In the genomic region with DNA sequence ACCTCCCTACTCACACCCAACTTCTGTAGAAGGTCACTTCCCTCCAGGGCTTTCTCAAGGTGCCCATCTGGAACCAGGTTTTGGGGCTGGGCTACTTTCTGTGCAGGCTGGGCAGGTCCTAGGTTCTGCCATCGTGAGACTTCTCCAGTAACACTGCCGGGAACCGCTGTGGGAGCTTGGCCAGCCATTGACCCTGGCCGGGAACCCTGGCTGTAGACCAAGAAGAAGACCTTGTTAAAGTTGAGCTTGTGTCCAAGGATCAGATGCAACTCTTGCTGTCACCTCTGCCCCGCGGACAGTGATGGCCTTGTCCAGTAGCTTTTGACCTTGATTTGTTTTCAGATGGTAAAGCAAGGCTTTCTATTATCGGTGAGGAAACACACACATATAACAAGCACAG, we compare ENCODE assay signal across 23 mouse cellular contexts. TPM values are rescaled to one million over a fixed set of nuclear protein-coding genes. Genes with fewer than 3 reads are reported as not detected.
DNase-seq lines count a peak whose midpoint lies in the region; TF ChIP-seq lines count a peak whose summit lies in the region.
"Had no signal": no experiment of that assay in that cellular context is flagged by ENCODE, and none has a peak within 500 bp of the region (broad histone marks: within the 10 kb centered on the region; RNA-seq: fewer than 3 reads in every experiment).

No protein-coding gene starts in this region.

- TF ChIP-seq CTCF in gastrocnemius, adult 2 months (IDR thresholded peaks at IDR 0.05), result no peak

- H3K4me3 ChIP-seq in gastrocnemius, adult 2 months, result no peak overlapping the region
- H3K4me3 ChIP-seq: embryonic facial prominence, embryonic 13.5 days; forebrain, embryonic 13.5 days; heart, adult 2 months; heart, embryonic 15.5 days; intestine, embryonic 15.5 days had no signal

- peak; percentile 57 for DNase-seq in gastrocnemius, adult 2 months
- DNase-seq in gastrocnemius, postnatal 10 days, result no peak
- peak; percentile 87 to 96 for DNase-seq in adrenal gland, adult (ENCODE audit: inconsistent age in 2 of 2, low spot score in 1 of 2)
- peak; percentile 85 for DNase-seq in adrenal gland, postnatal 14 days
- peak; percentile 53 for DNase-seq in testis, postnatal 14 days (ENCODE audit: low spot score)
- no peak for DNase-seq in lung, postnatal 36 days
- no peak for DNase-seq in spleen, postnatal 10 days (ENCODE audit: low spot score in 2 of 2)
- DNase-seq: B cell, adult 2 months; cerebellum, adult 18-20 months; cerebellum, adult 9-11 months; cerebellum, postnatal 36 days; forebrain, postnatal 0 days; heart, adult 2 months; heart, postnatal 14 days had no signal

- no peak overlapping the region for H3K27ac ChIP-seq in gastrocnemius, adult 2 months
- H3K27ac ChIP-seq: embryonic facial prominence, embryonic 13.5 days; forebrain, embryonic 13.5 days; heart, adult 2 months; heart, embryonic 15.5 days; hindbrain, embryonic 14.5 days; intestine, embryonic 15.5 days had no signal

- intact Hi-C loops in gastrocnemius, adult 2 months (cut with DNase I), result no loop called here

RNA-seq across cellular contexts. Expression of a gene that starts 5.9 kb away (rescaled TPM):
- total RNA-seq in gastrocnemius, adult 2 months (2021), result not detected
- not detected for total RNA-seq in gastrocnemius, postnatal 10 days (2021)
- total RNA-seq in adrenal gland, postnatal 14 days (2021), result 4.4 and 8.0 TPM in 2 replicates
- total RNA-seq: forebrain, postnatal 0 days; G1E; gastrocnemius, adult 8-10 months; heart, adult 2 months; heart, postnatal 14 days; hematopoietic stem cell, adult 5-6 weeks had no signal

RNA-seq across cellular contexts. Expression of a gene that starts 19.5 kb away (rescaled TPM):
- total RNA-seq in gastrocnemius, adult 2 months (2021), result 10 to 100 TPM; 13.2 to 16.5 TPM
- total RNA-seq in gastrocnemius, postnatal 10 days (2021), result 10 to 100 TPM; 26.9 to 27.3 TPM
- 13.6 and 14.2 TPM in 2 replicates for total RNA-seq in adrenal gland, postnatal 14 days (2021)

RNA-seq across cellular contexts. Expression of a gene that starts 24.5 kb away (rescaled TPM):
- total RNA-seq in gastrocnemius, adult 2 months (2021), result not detected
- not detected for total RNA-seq in gastrocnemius, postnatal 10 days (2021)
- total RNA-seq in adrenal gland, postnatal 14 days (2021), result not detected in 2 replicates
- total RNA-seq: G1E; gastrocnemius, adult 8-10 months; gastrocnemius, postnatal 4 days; heart, adult 2 months; heart, postnatal 14 days; hematopoietic stem cell, adult 5-6 weeks had no signal

RNA-seq across cellular contexts. Expression of a gene that starts 31.6 kb away (rescaled TPM):
- not detected for total RNA-seq in gastrocnemius, adult 2 months (2021)
- total RNA-seq in gastrocnemius, postnatal 10 days (2021), result under 1 TPM in 1 of 2 experiments, not detected in 1; 0.14 TPM
- total RNA-seq in adrenal gland, postnatal 14 days (2021), result not detected in 2 replicates
- total RNA-seq: G1E; gastrocnemius, adult 8-10 months; heart, adult 2 months had no signal

RNA-seq across cellular contexts. Expression of a gene that starts 48.1 kb away (rescaled TPM):
- total RNA-seq in gastrocnemius, adult 2 months (2021), result not detected
- under 1 TPM in 1 of 2 experiments, not detected in 1; 0.23 TPM for total RNA-seq in gastrocnemius, postnatal 10 days (2021)
- not detected in 2 replicates for total RNA-seq in adrenal gland, postnatal 14 days (2021)
- total RNA-seq: G1E; gastrocnemius, adult 8-10 months; heart, adult 2 months; heart, postnatal 14 days; hematopoietic stem cell, adult 5-6 weeks had no signal

Comparison
In these comparisons a context has a peak if more than half of its experiments do, and no peak if none do; other contexts are left out.
1. DNase-seq: peak in gastrocnemius, adult 2 months (single experiment), adrenal gland, adult (2 of 2), adrenal gland, postnatal 14 days (single experiment) and testis, postnatal 14 days (single experiment); none in gastrocnemius, postnatal 10 days (single experiment), lung, postnatal 36 days (single experiment) and spleen, postnatal 10 days (0 of 2).